Mouse (Mus musculus) hindbrain, embryonic 15.5 days (tissue): ENCODE results near the gene Tbce. TPM values are rescaled to one million over a fixed set of nuclear protein-coding genes. Genes with fewer than 3 reads are reported as not detected.
"Not testable (repeated sequence)": the region's sequence is repeated elsewhere in the genome, so short reads cannot be mapped to it uniquely, and the experiment has no call there.

Experiments used
- ATAC-seq: fragments of 200-750 bp; cut with Nextera tagmentation; 2 replicates; pipeline ENCODE4 v1.8.0; 2017; ENCODE audit warnings: low read depth, moderate number of reproducible peaks, moderate TSS enrichment; ENCODE audit not compliant: low FRiP score
- H3K27ac ChIP-seq: fragments of 300-500 bp; sonication (generic); replicated peaks from 2 replicates; pipeline ENCODE4 v1.5.1; 2015; ENCODE audit warnings: mild to moderate bottlenecking, inconsistent platforms
- H3K27me3 ChIP-seq: fragments of 300-500 bp; sonication (generic); 2 replicates; pipeline ENCODE4 v1.6.1; 2015; ENCODE audit warnings: control low read depth, inconsistent platforms
- H3K36me3 ChIP-seq: fragments of 300-500 bp; sonication (generic); 2 replicates; pipeline ENCODE4 v1.6.1; 2015; ENCODE audit warnings: control low read depth, inconsistent platforms
- H3K4me1 ChIP-seq: fragments of 300-500 bp; sonication (generic); replicated peaks from 2 replicates; pipeline ENCODE4 v1.6.1; 2015; ENCODE audit warnings: control low read depth, inconsistent platforms
- H3K4me2 ChIP-seq: fragments of 300-500 bp; sonication (generic); 2 replicates; pipeline ENCODE4 v1.6.1; 2015; ENCODE audit warnings: moderate library complexity, mild to moderate bottlenecking, inconsistent platforms
- H3K4me3 ChIP-seq: fragments of 300-500 bp; sonication (generic); 2 replicates; pipeline ENCODE4 v1.5.1; 2015; ENCODE audit warnings: mild to moderate bottlenecking, inconsistent platforms
- H3K9ac ChIP-seq: fragments of 300-500 bp; sonication (generic); 2 replicates; pipeline ENCODE4 v1.6.1; 2015; ENCODE audit warnings: inconsistent platforms
- H3K9me3 ChIP-seq: fragments of 300-500 bp; sonication (generic); 2 replicates; pipeline ENCODE4 v1.6.1; 2016; ENCODE audit warnings: control low read depth, inconsistent platforms
- WGBS: fragments of 180-500 bp; shearing (Covaris S2); methylation state at CpG from one replicate; pipeline ENCODE4 v1.1.7; 2015; 5-methylcytosine and 5-hydroxymethylcytosine counted together
- polyA plus RNA-seq: library from polyadenylated mRNA; unstranded; fragments of >200 nt; fragmentation: Nextera tagmentation; extraction: Ambion mirVana; gene quantifications from 2 replicates; pipeline ENCODE4 v1.2.1, GENCODE M21; 2015

The Tbce gene
- polyA plus RNA-seq, 1 experiment from 2014 or later = 101 TPM

DNA sequence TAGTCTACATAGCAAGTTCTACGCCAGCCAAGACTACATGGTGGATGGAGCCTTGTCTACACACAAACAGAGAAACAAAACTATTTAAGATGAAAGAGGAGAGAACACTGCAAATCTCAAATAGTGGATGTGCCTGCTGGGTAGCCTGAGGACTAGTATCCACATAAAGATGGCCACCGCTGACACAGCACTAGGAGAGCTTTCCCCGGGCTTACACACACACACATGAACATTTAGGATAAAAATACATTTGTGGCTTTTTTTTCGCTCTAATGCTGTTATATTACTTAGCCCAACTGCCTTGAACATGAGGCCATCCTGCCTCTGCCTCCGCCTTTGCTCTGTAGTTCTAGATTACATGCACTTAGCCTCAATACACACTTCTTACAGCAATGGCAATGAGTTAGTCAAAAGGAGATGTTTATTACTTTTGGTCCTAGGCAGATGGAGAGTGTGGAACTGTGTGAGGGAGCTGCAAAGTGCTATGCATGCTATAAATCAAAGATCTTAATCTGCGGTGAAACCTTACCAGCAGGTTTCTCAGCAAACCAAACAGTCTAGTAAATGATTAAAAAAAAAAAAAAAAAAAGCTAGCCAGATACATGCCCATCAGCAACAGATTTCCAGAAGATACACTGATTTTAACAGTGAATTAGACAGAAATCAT, 13.2 kb downstream of the Tbce start:
- no peak for ATAC-seq
- no peak overlapping the region for H3K27ac ChIP-seq
- WGBS = 96% methylated on average over 6 of the region's 6 CpGs
- H3K27me3 ChIP-seq = no peaks in the 10 kb centered on the region
- no peak overlapping the region for H3K4me3 ChIP-seq
- no peaks in the 10 kb centered on the region for H3K4me1 ChIP-seq
- no peak overlapping the region for H3K9ac ChIP-seq
- H3K4me2 ChIP-seq = no peak overlapping the region
- no peaks in the 10 kb centered on the region for H3K9me3 ChIP-seq
- H3K36me3 ChIP-seq = peaks cover 31% of the 10 kb centered on the region

DNA sequence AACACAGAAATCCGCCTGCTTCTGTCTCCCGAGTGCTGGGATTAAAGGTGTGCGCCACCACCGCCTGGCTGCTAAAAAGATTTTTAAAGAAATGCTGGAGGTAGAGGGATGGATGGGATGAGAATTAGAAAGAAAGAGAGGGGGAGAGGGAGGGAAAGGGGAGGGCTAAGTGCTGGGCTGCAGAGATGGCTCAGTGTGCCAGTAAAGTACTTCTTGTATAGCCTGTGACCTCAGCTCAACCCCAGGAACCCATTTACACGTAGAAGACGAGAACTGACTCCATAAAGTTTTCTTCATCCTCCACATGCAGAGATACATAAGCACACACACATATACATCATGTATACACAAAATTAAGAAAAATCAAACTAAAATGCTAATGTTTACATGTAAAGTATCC, 13.9 kb downstream of the Tbce start:
- Histone ChIP-seq H3K36me3 (peaks cover 31% of the 10 kb centered on the region), H3K4me2 (no peak overlapping the region), H3K9ac (no peak overlapping the region), H3K9me3 (no peaks in the 10 kb centered on the region), H3K4me3 (no peak overlapping the region), H3K4me1 (no peaks in the 10 kb centered on the region), H3K27me3 (no peaks in the 10 kb centered on the region), H3K27ac (no peak overlapping the region)
- ATAC-seq = no peak
- 87% methylated on average over 6 of the region's 6 CpGs for WGBS

GRCm38 (mm10) chr13:14021417-14021816, 18.0 kb downstream of the Tbce start:
- not testable (repeated sequence) for ATAC-seq, H3K27ac ChIP-seq, H3K9me3 ChIP-seq, H3K4me3 ChIP-seq, H3K9ac ChIP-seq, H3K4me2 ChIP-seq, H3K4me1 ChIP-seq, H3K27me3 ChIP-seq
- H3K36me3 ChIP-seq = peaks cover 30% of the 10 kb centered on the region
- 77% methylated on average over 10 of the region's 12 CpGs for WGBS

DNA sequence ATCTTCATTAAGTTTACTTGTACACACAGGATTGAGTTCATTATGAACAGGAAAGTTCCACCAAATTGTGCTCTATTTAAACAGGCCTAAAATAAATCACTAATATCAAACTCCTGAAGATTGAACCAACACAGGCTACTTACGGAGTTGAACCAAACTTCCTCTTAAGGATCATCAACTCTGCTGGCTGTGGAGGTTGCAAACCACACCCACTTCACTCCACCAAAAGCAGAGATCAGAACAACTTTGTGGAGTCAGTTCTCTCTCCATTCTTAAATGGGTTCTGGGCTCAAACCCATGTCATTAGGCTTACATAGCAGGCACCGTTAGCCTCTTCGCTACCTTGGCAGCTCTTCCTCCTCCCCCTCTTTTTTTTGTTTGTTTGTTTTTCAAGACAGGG, 20.6 kb downstream of the Tbce start:
- no peaks in the 10 kb centered on the region for H3K4me1 ChIP-seq
- WGBS = 95% methylated on average over 3 of the region's 3 CpGs
- no peak overlapping the region for H3K4me3 ChIP-seq
- no peaks in the 10 kb centered on the region for H3K27me3 ChIP-seq
- H3K4me2 ChIP-seq = no peak overlapping the region
- no peak for ATAC-seq
- no peak overlapping the region for H3K27ac ChIP-seq
- H3K9me3 ChIP-seq = no peaks in the 10 kb centered on the region
- H3K9ac ChIP-seq = no peak overlapping the region
- peaks cover 33% of the 10 kb centered on the region for H3K36me3 ChIP-seq

- no peaks in the 10 kb centered on the region for H3K27me3 ChIP-seq
- no peak overlapping the region for H3K4me2 ChIP-seq
- H3K4me1 ChIP-seq = no peaks in the 10 kb centered on the region
- H3K27ac ChIP-seq = no peak overlapping the region
- no peaks in the 10 kb centered on the region for H3K9me3 ChIP-seq
- H3K4me3 ChIP-seq = no peak overlapping the region
- H3K36me3 ChIP-seq = peaks cover 35% of the 10 kb centered on the region
- no peak for ATAC-seq
- no peak overlapping the region for H3K9ac ChIP-seq
Observed at GRCm38 (mm10) chr13:14018283-14018682, 21.2 kb downstream of the Tbce start.

- no peak overlapping the region for H3K4me2 ChIP-seq
- H3K27me3 ChIP-seq = no peaks in the 10 kb centered on the region
- no peak overlapping the region for H3K9ac ChIP-seq
- no peaks in the 10 kb centered on the region for H3K4me1 ChIP-seq
- peaks cover 49% of the 10 kb centered on the region for H3K36me3 ChIP-seq
- no peak overlapping the region for H3K4me3 ChIP-seq
- ATAC-seq = no peak
- H3K27ac ChIP-seq = no peak overlapping the region
- H3K9me3 ChIP-seq = no peaks in the 10 kb centered on the region
- WGBS = 97% methylated on average over 6 of the region's 6 CpGs
Observed at GRCm38 (mm10) chr13:14015609-14016008, 23.8 kb downstream of the Tbce start.

- Histone ChIP-seq H3K4me3 (no peak overlapping the region), H3K27ac (no peak overlapping the region), H3K9me3 (no peaks in the 10 kb centered on the region), H3K27me3 (no peaks in the 10 kb centered on the region), H3K4me1 (no peaks in the 10 kb centered on the region), H3K4me2 (no peak overlapping the region), H3K9ac (no peak overlapping the region), H3K36me3 (peaks cover 51% of the 10 kb centered on the region)
- ATAC-seq = no peak
- whole genome bisulfite sequencing = 93% methylated on average over 4 of the region's 4 CpGs
Observed at GRCm38 (mm10) chr13:14014540-14014939, 24.9 kb downstream of the Tbce start.

- peaks cover 52% of the 10 kb centered on the region for H3K36me3 ChIP-seq
- H3K27ac ChIP-seq = no peak overlapping the region
- no peaks in the 10 kb centered on the region for H3K27me3 ChIP-seq
- no peak overlapping the region for H3K9ac ChIP-seq
- no peaks in the 10 kb centered on the region for H3K4me1 ChIP-seq
- WGBS = 94% methylated on average over 2 of the region's 2 CpGs
- H3K4me3 ChIP-seq = no peak overlapping the region
- H3K9me3 ChIP-seq = no peaks in the 10 kb centered on the region
- ATAC-seq = no peak
- no peak overlapping the region for H3K4me2 ChIP-seq
Observed at GRCm38 (mm10) chr13:14014001-14014400, 25.4 kb downstream of the Tbce start.

DNA sequence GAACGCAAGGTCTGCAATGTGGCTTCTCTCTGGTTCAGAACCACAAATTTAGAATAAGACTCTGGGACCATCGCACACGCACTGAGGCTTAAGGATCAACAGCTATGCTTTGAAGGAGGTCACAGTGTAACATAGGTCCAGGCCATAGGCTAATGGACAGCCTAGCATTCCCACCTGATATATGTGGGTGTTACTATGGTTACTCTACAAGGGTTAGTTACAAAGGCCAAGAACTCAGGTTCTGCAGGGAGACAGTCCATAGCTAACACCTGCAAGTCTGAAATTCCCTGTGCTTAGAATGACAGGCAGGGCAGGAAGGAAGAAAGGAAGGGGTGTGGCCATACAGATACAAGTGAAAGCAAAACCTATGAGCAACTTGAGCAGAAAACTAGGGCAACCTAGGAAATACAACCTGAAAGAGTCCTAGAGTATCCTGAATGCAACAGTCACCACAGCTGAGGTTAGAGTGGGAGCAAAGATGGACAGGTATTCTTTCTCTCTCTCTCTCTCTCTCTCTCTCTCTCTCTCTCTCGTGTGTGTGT, 27.9 kb downstream of the Tbce start:
- Histone ChIP-seq H3K4me3 (no peak overlapping the region), H3K9me3 (no peaks in the 10 kb centered on the region), H3K27ac (no peak overlapping the region), H3K36me3 (peaks cover 41% of the 10 kb centered on the region), H3K4me2 (no peak overlapping the region), H3K9ac (no peak overlapping the region), H3K4me1 (no peaks in the 10 kb centered on the region), H3K27me3 (no peaks in the 10 kb centered on the region)
- WGBS = 91% methylated on average over 4 of the region's 4 CpGs
- ATAC-seq = no peak

- ATAC-seq = no peak
- Histone ChIP-seq H3K9ac (no peak overlapping the region), H3K27ac (no peak overlapping the region), H3K36me3 (peaks cover 66% of the 10 kb centered on the region), H3K27me3 (no peaks in the 10 kb centered on the region), H3K4me1 (no peaks in the 10 kb centered on the region), H3K4me3 (no peak overlapping the region), H3K9me3 (no peaks in the 10 kb centered on the region), H3K4me2 (no peak overlapping the region)
- WGBS = 62% methylated on average over 2 of the region's 2 CpGs
Observed at GRCm38 (mm10) chr13:14006056-14006455, 33.4 kb downstream of the Tbce start.

DNA sequence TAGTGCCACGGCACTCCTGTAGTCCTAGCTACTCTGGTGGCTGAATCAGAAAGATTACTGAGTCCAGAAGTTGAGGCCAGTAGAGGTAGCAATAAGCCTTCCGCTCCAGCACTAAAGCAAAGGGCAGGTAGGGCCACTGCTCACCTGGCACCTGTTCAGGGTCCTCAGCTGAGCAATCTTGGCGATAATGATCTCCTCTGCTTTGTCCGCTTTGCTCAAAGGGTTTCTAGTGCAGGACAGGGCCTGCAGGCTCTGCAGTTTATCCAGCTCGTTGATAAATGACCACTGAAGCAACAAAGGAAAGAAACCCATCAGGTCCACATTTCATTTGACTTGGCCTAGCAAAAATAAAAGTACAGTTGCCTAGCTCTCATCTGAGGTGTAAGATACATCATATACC, 34.4 kb downstream of the Tbce start:
- Histone ChIP-seq H3K9ac (no peak overlapping the region), H3K27ac (no peak overlapping the region), H3K27me3 (no peaks in the 10 kb centered on the region), H3K9me3 (no peaks in the 10 kb centered on the region), H3K4me3 (no peak overlapping the region), H3K36me3 (peaks cover 73% of the 10 kb centered on the region), H3K4me2 (no peak overlapping the region), H3K4me1 (no peaks in the 10 kb centered on the region)
- no peak for ATAC-seq
- WGBS = 95% methylated on average over 5 of the region's 5 CpGs

- Histone ChIP-seq H3K36me3 (peaks cover 73% of the 10 kb centered on the region), H3K4me3 (no peak overlapping the region), H3K4me2 (no peak overlapping the region), H3K4me1 (no peaks in the 10 kb centered on the region), H3K9me3 (no peaks in the 10 kb centered on the region), H3K9ac (no peak overlapping the region), H3K27ac (no peak overlapping the region), H3K27me3 (no peaks in the 10 kb centered on the region)
- ATAC-seq = no peak; the same call in 1 of the 2 replicates
- 88% methylated on average over 4 of the region's 4 CpGs for WGBS
Observed at GRCm38 (mm10) chr13:14004086-14004485, 35.4 kb downstream of the Tbce start.

GRCm38 (mm10) chr13:14002706-14003105, 36.7 kb downstream of the Tbce start:
- no peak overlapping the region for H3K4me2 ChIP-seq
- no peak overlapping the region for H3K27ac ChIP-seq
- H3K4me1 ChIP-seq = no peaks in the 10 kb centered on the region
- H3K27me3 ChIP-seq = no peaks in the 10 kb centered on the region
- no peak overlapping the region for H3K9ac ChIP-seq
- ATAC-seq = no peak
- peaks cover 78% of the 10 kb centered on the region for H3K36me3 ChIP-seq
- no peaks in the 10 kb centered on the region for H3K9me3 ChIP-seq
- 69% methylated on average over 2 of the region's 2 CpGs for WGBS
- no peak overlapping the region for H3K4me3 ChIP-seq
